Mouse (Mus musculus): ENCODE results near the gene Utp11. TPM values are rescaled to one million over a fixed set of nuclear protein-coding genes. Genes with fewer than 3 reads are reported as not detected.
A peak's percentile ranks its signal among the peaks of the same experiment; 100 is the strongest.

Utp11 gene
- polyA plus RNA-seq, 1 experiment from 2014 or later, result 60.8 TPM

DNA sequence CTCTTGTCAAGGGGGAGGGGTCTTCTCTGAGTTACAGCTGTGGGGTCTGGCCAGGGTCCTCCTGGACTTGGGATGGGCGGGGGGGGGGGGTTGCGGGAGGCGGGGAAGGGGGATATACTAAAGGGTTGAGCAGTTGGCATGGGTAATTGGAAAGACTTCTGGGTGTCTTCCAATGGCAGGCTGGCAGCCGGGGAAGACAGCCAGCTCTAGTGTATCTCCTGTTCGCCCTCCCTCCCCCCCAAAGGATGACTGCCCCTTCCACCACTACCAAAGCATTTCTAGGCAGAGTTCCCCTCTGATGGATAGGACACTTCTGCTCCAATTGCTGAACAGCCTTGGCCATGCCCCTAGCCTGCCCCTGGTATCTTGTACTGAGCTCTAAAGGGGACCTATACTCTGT lies 8.5 kb upstream of the Utp11 start:
- peaks cover 10% of the 10 kb centered on the region for H3K27me3 ChIP-seq
- H3K9ac ChIP-seq, result 0 out of 2 replicates have a peak overlapping the region, but pooled peaks have one; percentile 92
- H3K4me2 ChIP-seq, result peak overlapping the region; percentile 95
- peaks cover under 1% of the 10 kb centered on the region; the same call in 1 of the 2 replicates for H3K36me3 ChIP-seq
- peak overlapping the region; percentile 86 for H3K27ac ChIP-seq
- H3K4me1 ChIP-seq, result peaks cover 60% of the 10 kb centered on the region
- H3K4me3 ChIP-seq, result peak overlapping the region; percentile 84
- 58% methylated on average over 3 of the region's 5 CpGs for WGBS
- ATAC-seq (ENCODE audit: borderline replicate concordance, extremely low read depth, low FRiP score, low TSS enrichment), result no peak
- no peaks in the 10 kb centered on the region for H3K9me3 ChIP-seq

DNA sequence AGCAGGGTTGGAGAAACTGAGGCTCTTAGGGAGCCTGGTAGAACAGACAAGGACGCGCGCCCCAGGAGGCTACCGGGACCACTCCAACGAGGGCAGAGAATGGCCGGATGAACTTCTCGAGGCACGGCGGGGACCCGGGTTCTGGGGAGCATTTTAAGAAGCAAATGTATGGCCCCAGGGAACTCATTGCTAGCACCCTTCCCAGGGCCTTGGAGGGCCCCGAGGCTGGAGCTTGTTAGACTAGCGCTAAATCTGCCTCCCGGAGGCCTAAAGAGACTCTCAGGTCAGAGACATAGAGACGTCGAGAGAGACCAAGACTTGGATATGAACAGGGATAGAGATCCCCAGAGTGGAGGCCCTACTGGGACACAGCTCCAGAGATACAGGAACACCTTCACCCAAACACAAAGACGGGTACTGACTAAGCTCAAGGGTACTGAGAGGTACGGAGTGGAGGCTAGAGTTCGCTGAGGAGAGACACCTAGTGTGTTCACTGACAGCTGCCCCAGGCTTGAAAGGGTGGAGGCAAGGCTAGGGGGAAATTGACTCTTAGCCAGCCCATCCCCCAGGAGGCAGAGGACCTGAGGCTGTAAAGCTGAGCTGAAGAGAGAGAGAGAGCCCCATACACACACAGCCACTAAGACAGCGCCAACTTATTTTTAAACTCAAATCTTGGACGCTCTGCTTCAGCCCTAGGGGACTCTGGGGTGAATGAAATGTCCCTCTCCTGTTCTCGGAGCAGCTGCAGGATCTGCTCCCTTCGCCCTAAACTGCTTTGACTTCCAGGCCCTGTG lies 7.8 kb upstream of the Utp11 start:
- H3K9me3 ChIP-seq, result no peaks in the 10 kb centered on the region
- ATAC-seq (ENCODE audit: borderline replicate concordance, extremely low read depth, low FRiP score, low TSS enrichment), result peak; percentile 16; the same call in 1 of the 2 replicates
- 4% methylated on average over 22 of the region's 22 CpGs for WGBS
- peaks cover 60% of the 10 kb centered on the region for H3K4me1 ChIP-seq
- peak overlapping the region; percentile 86 for H3K27ac ChIP-seq
- peak overlapping the region; percentile 84 for H3K4me3 ChIP-seq
- H3K36me3 ChIP-seq, result no peaks in the 10 kb centered on the region
- peak overlapping the region; percentile 95 for H3K4me2 ChIP-seq
- H3K9ac ChIP-seq, result peak overlapping the region; percentile 92
- H3K27me3 ChIP-seq, result peaks cover 17% of the 10 kb centered on the region

DNA sequence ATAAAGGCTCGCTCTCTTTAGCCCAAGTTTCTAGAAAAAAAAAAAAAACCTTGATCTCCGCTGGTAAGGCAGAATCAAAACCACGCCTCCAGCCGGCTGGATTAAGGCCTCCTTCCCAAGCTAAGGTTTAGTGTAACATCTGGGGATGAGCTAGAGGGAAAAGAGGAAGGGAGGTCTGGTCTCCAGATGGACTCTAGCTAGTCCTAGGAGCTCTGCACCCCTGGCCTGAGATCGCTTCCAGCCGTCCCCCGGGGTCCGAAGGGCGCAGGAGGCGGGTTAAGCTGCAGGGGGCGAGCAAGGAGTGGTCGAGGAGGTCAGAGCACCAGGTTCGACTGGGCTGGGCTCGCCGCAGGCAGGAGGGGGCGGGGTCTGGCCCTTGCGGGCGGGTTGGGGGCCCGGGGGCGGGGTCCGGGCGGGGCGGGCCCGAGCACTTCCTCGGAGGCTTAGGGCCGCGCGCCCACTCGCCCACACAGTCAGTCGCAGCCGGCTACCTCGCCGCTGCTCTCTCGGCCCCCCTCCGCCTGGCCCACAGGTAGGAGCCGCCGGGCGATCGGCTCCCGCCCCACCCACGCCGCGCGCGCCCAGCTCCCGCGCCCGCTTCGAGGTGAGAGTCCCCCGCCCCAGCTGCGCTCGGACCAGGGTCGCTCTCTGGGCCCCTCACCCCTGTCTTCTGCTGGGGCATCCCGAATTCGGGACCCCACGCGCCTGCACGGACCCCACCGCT lies 7.0 kb upstream of the Utp11 start, which contains the start of gene Fhl3:
Fhl3 (plus strand) TSS at position 454 of the 724 bp plus-strand sequence.
- H3K27me3 ChIP-seq, result peaks cover 25% of the 10 kb centered on the region
- H3K4me1 ChIP-seq, result peaks cover 52% of the 10 kb centered on the region

DNA sequence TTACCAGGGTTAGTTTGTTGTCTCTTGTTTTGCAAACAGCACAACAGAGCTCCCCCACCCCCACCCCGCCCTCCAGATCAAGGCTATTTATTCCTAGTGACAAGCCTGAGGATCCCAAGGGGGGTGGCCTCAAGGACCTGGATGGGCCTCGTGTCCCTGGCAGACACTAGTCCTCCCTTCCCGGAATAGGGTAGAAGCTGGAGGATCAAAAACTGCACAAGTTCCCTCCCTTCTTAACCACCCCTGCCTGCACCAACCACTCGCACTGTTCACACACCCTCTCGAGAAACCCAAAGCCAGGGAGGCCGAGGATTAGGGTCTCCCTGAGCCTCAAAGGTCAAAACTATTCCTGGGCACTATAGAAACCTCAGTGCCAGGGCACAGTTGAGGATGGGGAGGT lies 6.4 kb upstream of the Utp11 start:
- ATAC-seq (ENCODE audit: borderline replicate concordance, extremely low read depth, low FRiP score, low TSS enrichment), result no peak
- peaks cover 46% of the 10 kb centered on the region for H3K4me1 ChIP-seq
- peak overlapping the region; percentile 95 for H3K4me2 ChIP-seq
- peaks cover 31% of the 10 kb centered on the region for H3K27me3 ChIP-seq
- peak overlapping the region; percentile 84 for H3K4me3 ChIP-seq
- H3K27ac ChIP-seq, result peak overlapping the region; percentile 86
- no peaks in the 10 kb centered on the region for H3K9me3 ChIP-seq
- WGBS, result 19% methylated on average over 6 of the region's 6 CpGs
- H3K9ac ChIP-seq, result peak overlapping the region; percentile 92
- H3K36me3 ChIP-seq, result no peaks in the 10 kb centered on the region

More for the DNA sequence above, 7.0 kb upstream of the Utp11 start, which contains the start of gene Fhl3:
- Histone ChIP-seq H3K9me3 (no peaks in the 10 kb centered on the region), H3K9ac (peak within 1 kb of the TSS; percentile 92), H3K4me2 (peak within 1 kb of the TSS; percentile 95), H3K27ac (peak within 1 kb of the TSS; percentile 86), H3K4me3 (peak within 1 kb of the TSS; percentile 84), H3K36me3 (no peaks in the 10 kb centered on the region)
- ATAC-seq (ENCODE audit: borderline replicate concordance, extremely low read depth, low FRiP score, low TSS enrichment), result peak; percentile 73
- WGBS, result 1% methylated on average over 43 of the region's 59 CpGs

DNA sequence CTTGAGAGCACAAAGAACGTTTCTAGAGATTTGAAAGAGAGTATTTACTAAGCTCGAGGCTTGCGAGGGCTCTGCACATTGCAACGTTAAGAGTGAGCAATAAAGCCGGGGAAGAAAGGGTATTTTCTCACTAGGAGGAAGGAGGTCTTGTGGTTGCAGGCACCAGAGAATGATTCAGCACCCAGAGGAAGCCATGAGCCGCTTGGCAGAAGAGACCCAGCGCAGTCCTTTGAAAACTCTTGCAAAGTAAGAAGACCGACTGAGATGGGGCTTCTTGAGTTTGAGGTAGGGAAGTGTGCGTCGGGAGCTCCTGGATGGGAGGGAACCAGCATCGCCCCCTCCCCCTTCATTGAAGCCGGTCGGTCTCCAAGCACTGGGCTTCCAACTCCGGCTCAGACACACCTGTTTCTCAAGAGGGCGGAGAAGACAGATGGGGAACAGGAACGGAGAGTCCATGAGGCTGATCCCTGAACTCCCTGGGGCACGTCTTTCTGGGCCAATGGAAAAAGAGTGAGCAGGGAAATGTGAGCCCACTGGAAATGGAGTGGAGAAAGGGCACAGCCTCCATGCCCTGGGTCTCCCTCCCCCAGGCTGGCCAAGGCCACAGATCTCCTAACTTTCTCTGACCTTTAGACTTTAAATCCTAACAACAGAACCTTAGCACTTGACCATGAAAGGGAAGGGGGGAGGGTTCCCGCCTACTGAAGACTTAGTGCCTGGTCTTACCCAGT lies 2.6 kb upstream of the Utp11 start:
- Histone ChIP-seq H3K27ac (no peak overlapping the region), H3K36me3 (no peaks in the 10 kb centered on the region), H3K9ac (no peak overlapping the region), H3K27me3 (peaks cover 31% of the 10 kb centered on the region), H3K9me3 (no peaks in the 10 kb centered on the region), H3K4me3 (no peak overlapping the region), H3K4me1 (peaks cover 32% of the 10 kb centered on the region), H3K4me2 (no peak overlapping the region)
- 9% methylated on average over 18 of the region's 18 CpGs for WGBS
- no peak for ATAC-seq (ENCODE audit: borderline replicate concordance, extremely low read depth, low FRiP score, low TSS enrichment)

DNA sequence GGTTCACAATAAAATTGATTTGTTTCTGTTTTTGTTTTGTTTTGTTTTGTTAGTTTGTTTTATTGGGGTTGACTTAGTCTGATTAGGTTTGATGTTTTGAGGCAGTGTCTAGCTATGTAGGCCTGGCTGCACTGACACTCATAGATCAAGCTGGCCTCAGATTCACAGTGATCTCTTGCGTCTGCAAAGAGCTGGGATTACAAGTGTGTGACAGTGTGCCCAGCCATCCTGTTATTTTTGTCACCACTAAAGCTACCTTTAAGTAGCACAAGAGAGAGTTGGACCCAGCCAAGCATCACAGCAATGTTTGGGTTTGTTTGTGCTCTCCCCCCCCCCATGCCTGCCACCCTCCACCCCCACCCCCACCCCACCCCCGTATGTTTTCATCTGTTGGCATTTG lies 1.2 kb upstream of the Utp11 start:
- H3K36me3 ChIP-seq, result no peaks in the 10 kb centered on the region
- ATAC-seq (ENCODE audit: borderline replicate concordance, extremely low read depth, low FRiP score, low TSS enrichment), result no peak
- 72% methylated on average over 2 of the region's 2 CpGs for WGBS

DNA sequence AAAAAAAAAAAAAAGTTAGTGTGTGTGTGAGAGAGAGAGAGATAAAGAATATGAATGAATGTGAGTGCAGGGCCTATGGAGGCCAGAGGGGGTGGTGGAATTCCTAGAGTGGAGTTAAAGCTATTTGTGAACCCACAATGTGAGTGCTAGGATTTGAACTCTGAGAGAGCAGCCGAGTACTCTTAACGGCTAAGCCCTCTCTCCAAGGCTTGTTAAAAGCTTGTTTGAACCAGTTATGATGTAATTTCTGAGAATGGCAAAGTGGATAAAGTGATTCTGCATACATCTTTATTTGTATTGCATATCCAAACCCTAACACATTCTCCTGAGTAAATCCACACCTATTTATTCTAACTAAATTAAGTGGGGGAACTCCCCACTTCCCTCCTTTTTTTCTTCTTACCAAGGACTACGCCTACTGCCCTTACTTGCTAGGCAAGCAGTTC lies 961 bp downstream of the Utp11 start:
- Histone ChIP-seq H3K27ac (peak overlapping the region; percentile 67; the same call in 1 of the 2 replicates), H3K36me3 (no peaks in the 10 kb centered on the region), H3K9ac (peak overlapping the region; percentile 79), H3K9me3 (no peaks in the 10 kb centered on the region), H3K4me3 (peak overlapping the region; percentile 73), H3K27me3 (peaks cover 23% of the 10 kb centered on the region), H3K4me1 (peaks cover 25% of the 10 kb centered on the region), H3K4me2 (peak overlapping the region; percentile 69)
- 38% methylated on average over 3 of the region's 3 CpGs for WGBS
- peak; percentile 61; the same call in 1 of the 2 replicates for ATAC-seq (ENCODE audit: borderline replicate concordance, extremely low read depth, low FRiP score, low TSS enrichment)

More for the DNA sequence above, 1.2 kb upstream of the Utp11 start:
- H3K27me3 ChIP-seq, result peaks cover 31% of the 10 kb centered on the region
- no peak overlapping the region for H3K27ac ChIP-seq
- no peaks in the 10 kb centered on the region for H3K9me3 ChIP-seq
- H3K4me1 ChIP-seq, result peaks cover 25% of the 10 kb centered on the region
- H3K9ac ChIP-seq, result no peak overlapping the region
- no peak overlapping the region for H3K4me3 ChIP-seq
- H3K4me2 ChIP-seq, result no peak overlapping the region

DNA sequence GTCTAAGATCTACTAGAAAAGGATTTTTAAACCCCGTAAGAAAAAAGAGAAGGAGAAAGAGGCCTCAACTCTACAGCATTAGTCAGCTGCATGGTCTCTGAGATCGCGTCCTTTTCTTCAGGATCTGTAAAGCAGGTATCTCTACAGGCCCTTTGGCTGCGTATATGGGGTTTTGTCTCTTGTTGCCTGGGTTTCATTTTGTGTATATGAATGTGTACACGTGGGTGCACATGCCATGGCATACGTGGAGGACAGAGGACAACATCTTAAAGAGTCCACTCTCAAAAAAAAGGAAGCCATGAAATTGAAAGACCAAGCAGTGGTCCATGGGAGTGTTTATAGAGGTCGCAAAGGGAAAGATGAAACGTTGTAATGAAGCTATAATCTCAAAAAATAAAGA lies 1.9 kb downstream of the Utp11 start:
- no peak for ATAC-seq (ENCODE audit: borderline replicate concordance, extremely low read depth, low FRiP score, low TSS enrichment)

DNA sequence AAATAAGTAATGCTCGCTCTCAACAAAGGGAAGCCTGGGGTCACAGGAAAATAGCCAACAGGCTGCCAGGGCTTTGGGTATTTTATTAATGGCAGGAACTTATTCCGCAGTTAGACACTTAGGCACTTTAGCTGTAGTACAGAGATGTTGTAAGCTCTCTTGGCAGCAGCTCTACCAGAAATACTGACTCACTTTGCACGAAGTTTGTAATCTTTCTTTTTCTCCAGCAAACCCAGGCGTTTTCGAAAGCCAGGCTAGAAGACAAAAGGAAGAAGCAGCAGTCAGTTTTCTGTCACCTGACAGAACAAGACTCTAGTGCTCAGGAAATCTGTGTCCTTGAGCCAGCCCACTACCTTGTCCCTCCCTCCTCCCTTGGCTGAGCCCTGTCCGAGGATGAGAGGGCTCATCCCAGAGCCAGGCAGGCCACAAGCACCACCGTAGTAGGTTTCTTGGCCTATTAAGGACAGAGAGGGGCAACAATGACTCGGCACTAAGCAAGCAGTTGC lies 7.5 kb downstream of the Utp11 start:
- no peaks in the 10 kb centered on the region for H3K9me3 ChIP-seq
- 49% methylated on average over 8 of the region's 8 CpGs for WGBS
- peaks cover 35% of the 10 kb centered on the region for H3K36me3 ChIP-seq
- no peak overlapping the region for H3K4me3 ChIP-seq
- no peak for ATAC-seq (ENCODE audit: borderline replicate concordance, extremely low read depth, low FRiP score, low TSS enrichment)
- H3K4me1 ChIP-seq, result 0 out of 2 replicates have a peak, but pooled peaks cover 4% of the 10 kb centered on the region
- no peaks in the 10 kb centered on the region for H3K27me3 ChIP-seq
- no peak overlapping the region for H3K27ac ChIP-seq
- H3K4me2 ChIP-seq, result no peak overlapping the region
- H3K9ac ChIP-seq, result no peak overlapping the region

More for the DNA sequence above, 1.9 kb downstream of the Utp11 start:
- Histone ChIP-seq H3K4me1 (peaks cover 25% of the 10 kb centered on the region), H3K27me3 (peaks cover 16% of the 10 kb centered on the region), H3K27ac (no peak overlapping the region), H3K9me3 (no peaks in the 10 kb centered on the region), H3K9ac (no peak overlapping the region), H3K4me2 (no peak overlapping the region), H3K36me3 (no peaks in the 10 kb centered on the region), H3K4me3 (no peak overlapping the region)
- WGBS, result 81% methylated on average over 8 of the region's 8 CpGs

DNA sequence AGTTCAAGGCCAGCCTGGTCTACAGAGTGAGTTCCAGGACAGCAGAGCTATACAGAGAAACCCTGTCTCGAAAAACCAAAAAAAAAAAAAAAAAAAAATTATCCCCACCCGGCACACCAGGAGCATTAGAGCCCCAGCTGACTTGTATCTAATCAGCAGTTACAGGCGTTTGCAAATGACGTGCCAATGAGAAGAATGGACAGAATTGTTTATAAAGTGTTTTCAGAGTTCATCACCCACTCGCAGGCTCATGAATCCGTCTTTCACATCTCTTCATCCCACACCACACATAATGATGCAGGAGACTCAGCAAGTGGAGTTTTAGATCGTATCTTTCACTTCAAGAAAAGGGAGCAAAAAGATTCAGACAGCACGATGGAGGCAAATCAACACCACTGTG lies 7.9 kb downstream of the Utp11 start:
- WGBS, result 36% methylated on average over 8 of the region's 8 CpGs
- Histone ChIP-seq H3K9me3 (no peaks in the 10 kb centered on the region), H3K27ac (no peak overlapping the region), H3K4me3 (no peak overlapping the region), H3K9ac (no peak overlapping the region), H3K4me2 (no peak overlapping the region), H3K4me1 (no peaks in the 10 kb centered on the region), H3K36me3 (peaks cover 40% of the 10 kb centered on the region), H3K27me3 (no peaks in the 10 kb centered on the region)
- ATAC-seq (ENCODE audit: borderline replicate concordance, extremely low read depth, low FRiP score, low TSS enrichment), result no peak

DNA sequence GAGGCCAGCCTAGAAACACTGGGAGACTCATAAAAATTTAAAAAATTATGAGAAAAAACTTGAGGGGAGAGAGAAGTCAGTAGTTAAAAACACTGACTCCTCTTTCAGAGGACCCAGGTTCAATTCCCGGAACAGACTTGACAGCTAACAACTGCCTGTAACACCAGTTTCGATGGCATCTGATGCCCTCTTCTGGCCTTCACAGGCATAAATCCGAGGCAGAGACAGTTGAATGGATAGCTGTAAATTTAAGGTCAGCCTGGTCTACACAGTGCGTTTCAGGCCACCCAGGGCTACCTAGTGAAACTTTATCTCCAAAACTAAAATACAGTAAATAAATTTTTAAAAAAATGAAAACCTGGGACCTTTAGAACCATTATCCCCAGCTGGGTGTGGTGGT lies 8.4 kb downstream of the Utp11 start:
- Histone ChIP-seq H3K9ac (no peak overlapping the region), H3K27me3 (no peaks in the 10 kb centered on the region), H3K4me2 (no peak overlapping the region), H3K9me3 (no peaks in the 10 kb centered on the region), H3K36me3 (peaks cover 44% of the 10 kb centered on the region), H3K4me3 (no peak overlapping the region), H3K4me1 (no peaks in the 10 kb centered on the region), H3K27ac (no peak overlapping the region)
- 74% methylated on average over 4 of the region's 4 CpGs for WGBS
- ATAC-seq (ENCODE audit: borderline replicate concordance, extremely low read depth, low FRiP score, low TSS enrichment), result no peak

Data from lung, embryonic 15.5 days (tissue).